Mouse (Mus musculus): Measurements from ENCODE around the gene Cebpb.

The Cebpb gene

DNA sequence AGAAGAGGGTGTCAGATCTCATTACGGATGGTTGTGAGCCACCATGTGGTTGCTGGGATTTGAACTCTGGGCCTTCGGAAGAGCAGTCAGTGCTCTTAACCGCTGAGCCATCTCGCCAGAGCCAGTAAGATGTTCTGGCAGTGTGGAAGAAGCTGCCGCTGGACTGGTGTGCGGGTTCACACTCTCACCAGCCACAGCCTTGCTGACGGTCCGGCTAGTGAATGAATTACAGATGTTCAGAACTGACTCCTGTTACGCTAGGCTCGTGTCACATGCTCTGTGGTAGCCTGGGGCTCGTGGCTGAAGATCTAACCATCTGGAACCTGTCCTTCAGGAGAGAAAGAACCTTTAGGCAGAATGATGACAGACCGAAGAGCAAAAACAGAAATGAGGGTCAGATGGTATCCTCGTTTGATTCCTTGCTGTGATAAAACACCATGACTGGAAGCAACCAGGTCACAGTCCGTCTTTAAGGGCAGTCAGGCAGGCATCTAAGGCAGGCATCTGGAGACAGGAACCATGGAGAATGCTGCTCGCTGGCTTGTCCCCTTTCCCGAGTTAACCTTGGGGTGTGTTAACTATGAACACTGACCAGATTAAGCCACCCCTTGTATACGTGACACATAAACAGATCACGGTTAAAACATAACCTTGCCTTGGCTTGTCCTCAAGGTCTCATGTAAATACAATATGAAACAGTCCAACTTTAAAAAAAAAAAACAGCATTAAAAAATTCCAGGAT is 22.6 kb upstream of the Cebpb start:
- no peak for DNase-seq (ENCODE audit: low read depth, low spot score)

- no peak for DNase-seq (ENCODE audit: low read depth, low spot score)
Observed at GRCm38 (mm10) chr2:167668426-167668825, 20.3 kb upstream of the Cebpb start.

DNA sequence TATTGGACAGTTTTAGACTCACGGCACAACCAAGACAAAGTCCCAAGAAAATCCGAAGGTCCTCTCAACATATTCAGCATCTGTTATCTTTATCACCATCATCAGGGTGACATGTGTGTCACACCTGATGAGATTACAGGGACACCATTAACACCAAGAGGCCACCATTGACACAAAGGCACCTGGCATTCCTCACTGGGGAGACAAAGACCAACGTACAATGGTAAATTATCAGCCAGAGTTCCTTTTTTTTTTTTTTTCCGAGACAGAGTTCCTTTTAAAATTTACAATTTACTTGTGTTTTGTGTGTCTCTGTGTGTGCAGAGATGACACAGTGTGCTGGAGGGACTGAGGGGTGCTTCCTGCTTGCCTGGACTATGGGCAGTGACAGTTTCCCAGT is 19.3 kb upstream of the Cebpb start:
- DNase-seq (ENCODE audit: low read depth, low spot score): no peak

DNA sequence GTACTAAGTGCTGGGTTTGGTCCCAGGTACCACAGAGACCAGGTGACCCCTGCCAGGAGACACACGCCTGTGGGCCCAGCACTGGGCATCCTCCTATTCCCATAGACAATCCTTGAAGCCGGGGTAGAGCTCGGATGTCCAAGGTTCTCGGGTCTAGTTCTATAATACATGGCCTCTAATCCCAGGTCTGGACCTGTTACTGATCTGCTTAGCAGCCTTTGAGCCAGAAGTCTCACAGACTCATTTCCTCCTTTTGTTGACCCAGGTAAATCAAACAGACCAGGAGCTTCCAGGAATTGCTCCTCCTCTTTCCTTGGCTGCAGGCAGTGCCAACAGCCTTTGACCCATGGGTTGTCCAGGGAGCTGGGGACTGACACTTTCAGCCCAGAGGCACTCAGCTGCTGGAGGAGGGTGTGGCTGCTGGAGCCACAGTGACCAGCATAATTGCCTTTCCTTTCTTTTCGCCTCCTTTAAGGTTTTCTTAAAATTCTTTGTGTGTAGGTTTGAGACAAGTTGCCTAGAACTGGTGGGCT is 17.5 kb upstream of the Cebpb start:
- no peak for DNase-seq (ENCODE audit: low read depth, low spot score)

DNA sequence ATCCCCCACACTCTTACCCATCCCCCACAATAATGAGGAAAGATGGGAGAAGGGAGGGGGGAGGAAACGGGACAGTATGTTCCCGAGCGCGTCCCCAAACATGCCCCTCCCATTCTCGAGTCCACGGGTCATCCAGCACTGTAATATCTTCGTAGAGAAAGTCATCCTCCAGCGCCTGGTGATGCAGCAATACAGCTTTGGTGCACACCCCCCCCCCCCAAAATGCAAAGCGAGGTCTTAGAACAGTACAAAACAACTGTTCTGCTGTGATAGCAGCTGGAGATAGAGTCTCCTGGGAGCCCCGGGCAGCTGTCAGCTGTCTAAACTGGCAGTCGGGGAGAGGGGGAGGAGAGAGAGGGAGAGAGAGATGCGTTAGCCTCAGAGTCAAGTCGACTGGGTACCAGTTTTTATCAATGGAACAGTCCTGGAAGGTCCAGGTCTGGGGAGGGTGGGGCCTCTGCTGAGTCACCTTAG is 16.5 kb upstream of the Cebpb start:
- no peak for DNase-seq (ENCODE audit: low read depth, low spot score)

DNA sequence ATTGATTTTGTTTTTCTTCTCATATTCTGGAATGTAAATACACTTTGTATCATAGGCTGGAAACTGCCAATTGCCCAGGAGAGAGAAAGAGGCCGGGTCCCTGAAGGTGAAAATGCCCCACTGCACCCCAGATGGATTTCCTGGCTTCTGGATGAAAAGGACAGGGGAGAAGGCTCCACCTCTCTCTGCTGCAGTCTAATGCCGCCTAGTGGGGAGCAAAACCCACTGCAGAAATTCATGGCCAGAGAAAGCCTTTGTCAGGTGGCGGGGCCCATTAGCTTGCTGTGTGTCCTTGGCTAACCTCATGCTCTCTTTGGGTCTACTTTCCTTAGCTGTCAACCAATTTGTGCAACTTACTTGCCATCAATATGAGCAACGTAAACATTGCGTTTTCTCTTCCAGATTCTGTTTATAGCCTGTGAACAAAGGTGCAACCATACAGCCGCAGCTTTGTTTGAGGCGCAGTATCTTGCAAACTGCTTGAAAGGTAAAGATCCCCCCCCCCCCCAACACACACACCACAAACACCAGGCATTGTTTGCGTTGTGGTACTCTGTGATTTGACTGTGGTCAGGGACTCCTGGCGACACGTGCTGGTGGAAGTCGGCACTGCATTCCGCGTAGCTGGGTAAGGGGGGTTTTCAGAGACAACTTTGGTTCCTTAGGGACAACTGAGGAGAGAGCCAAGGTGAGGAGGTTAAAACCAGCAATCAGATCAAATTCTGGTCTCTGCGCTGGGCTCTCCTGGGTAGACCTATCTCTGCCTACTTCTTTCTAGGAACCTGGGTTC is 13.4 kb upstream of the Cebpb start:
- no peak for DNase-seq (ENCODE audit: low read depth, low spot score)

GRCm38 (mm10) chr2:167678600-167678999 is 10.1 kb upstream of the Cebpb start:
- no peak for DNase-seq (ENCODE audit: low read depth, low spot score)

GRCm38 (mm10) chr2:167679902-167680430 is 8.7 kb upstream of the Cebpb start:
- DNase-seq (ENCODE audit: low read depth, low spot score): no peak

- no peak for DNase-seq (ENCODE audit: low read depth, low spot score)
Observed at GRCm38 (mm10) chr2:167680657-167681056, 8.1 kb upstream of the Cebpb start.

- no peak for DNase-seq (ENCODE audit: low read depth, low spot score)
Observed at GRCm38 (mm10) chr2:167683721-167684120, 5.0 kb upstream of the Cebpb start.

- peak; percentile 73 for DNase-seq (ENCODE audit: low read depth, low spot score)
Observed at GRCm38 (mm10) chr2:167685137-167685536, 3.6 kb upstream of the Cebpb start.

DNA sequence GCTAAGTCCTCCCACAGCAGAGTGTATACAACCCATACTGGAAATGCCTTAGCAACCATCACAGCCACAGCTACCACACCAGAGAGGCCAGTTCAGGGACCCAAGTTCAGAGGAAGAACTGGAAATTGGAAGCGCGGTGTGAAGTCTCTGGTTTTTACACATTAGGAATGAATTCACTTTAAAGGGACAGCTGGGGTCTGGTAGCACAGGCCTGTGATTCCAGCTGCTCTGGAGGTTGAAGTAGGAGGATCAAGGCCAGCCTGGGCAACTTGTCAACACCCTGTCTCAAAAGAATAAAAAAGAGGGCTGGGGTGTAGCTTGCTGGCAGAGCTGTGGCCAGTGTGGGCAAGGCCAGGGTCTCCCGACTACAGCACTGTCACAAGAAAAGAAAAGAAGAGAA is 2.9 kb upstream of the Cebpb start:
- DNase-seq (ENCODE audit: low read depth, low spot score): no peak

DNA sequence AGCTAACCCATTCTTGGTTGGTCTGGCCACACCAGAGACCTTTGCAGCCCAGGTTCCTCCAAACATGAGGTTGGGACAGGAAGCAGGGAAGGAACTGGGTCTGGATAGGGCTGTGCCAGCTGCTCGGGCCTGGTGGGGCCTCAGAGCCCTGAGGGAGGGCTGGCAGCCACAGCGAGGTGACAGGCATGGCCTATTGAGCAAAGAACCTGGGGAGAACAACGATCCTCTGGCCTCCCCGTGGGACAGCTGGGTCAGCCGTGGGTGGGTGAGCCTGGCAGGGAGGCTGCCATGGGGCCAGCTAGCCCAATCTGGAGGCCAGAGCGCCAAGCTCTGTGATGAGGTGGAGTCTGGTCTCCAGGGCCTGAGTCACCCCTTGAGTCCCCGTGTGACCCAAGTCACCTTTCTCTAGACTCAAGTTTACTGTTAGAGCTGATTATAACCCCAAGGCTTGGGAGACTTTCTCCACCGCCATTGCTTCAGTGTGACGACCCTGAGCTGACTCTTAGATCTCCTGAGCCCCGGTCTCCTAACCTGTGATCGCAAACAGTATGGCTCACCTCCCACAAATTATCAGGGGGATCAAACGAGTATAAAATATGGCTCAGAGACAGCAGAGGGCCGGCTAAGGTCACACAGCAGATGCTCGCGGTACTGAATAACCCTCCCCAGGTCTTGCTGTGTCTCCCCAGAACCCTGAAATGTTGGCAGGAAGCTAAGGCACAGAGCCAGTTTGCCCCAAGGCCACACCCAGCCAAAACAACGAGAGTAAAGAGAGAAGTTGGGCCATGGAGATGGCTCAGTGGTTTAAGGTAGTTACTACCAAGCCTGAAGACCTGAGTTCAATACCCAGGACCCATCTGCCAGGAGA is 2.1 kb upstream of the Cebpb start:
- no peak for DNase-seq (ENCODE audit: low read depth, low spot score)

GRCm38 (mm10) chr2:167687250-167687586 is 1.5 kb upstream of the Cebpb start:
- no peak for DNase-seq (ENCODE audit: low read depth, low spot score)

DNA sequence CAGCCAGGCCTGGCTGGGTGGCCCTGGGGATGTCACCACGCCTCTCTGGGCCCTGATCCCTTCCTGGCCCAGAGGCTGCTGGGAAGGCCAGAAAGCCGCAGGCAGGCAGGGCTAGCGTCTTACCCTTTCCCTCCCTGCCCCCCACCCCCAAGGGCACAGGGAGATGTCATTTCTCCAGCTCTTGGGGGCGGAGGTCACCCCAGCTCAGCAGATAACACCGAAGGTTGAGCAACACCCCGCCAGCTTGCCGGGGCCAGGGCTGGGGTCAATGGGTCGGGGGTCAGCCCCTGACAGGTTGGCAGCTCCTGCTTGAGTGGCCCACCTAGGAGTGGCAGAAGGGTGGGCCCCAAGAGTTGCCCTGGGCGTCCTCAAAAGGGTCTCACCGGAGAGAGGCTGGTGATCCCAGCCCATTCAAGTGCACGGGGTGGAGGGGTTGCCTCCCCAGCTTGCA is 1.0 kb upstream of the Cebpb start:
- no peak for DNase-seq (ENCODE audit: low read depth, low spot score)

DNA sequence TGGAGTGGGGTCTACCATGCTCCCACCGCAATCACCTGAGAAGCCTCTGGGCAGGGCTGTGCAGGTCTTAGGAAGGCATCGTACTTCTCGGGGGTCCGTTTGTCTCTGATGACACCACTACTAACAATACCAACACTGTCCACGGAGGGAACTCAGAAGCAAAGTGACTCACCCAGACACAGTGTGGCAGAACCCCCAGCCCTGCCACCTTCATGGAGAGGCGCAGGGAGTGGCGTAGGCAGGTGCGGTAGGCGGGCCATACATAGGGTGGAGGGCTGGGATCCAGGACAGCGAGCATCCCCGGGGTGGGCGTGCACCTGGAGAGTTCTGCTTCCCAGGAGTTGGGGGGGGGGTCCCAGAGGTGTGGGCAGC is 603 bp upstream of the Cebpb start:
- DNase-seq (ENCODE audit: low read depth, low spot score): no peak

- DNase-seq (ENCODE audit: low read depth, low spot score): no peak
Observed at GRCm38 (mm10) chr2:167689501-167690218, 945 bp downstream of the Cebpb start, which contains the start of gene Tmem189. Gene Tmem189, minus strand, starts transcription at chr2:167689822.

GRCm38 (mm10) chr2:167690219-167690961 is 1.7 kb downstream of the Cebpb start:
- DNase-seq (ENCODE audit: low read depth, low spot score): no peak

GRCm38 (mm10) chr2:167690962-167691311 is 2.2 kb downstream of the Cebpb start:
- no peak for DNase-seq (ENCODE audit: low read depth, low spot score)

- DNase-seq (ENCODE audit: low read depth, low spot score): no peak
Observed at GRCm38 (mm10) chr2:167691410-167691809, 2.7 kb downstream of the Cebpb start.
